Mouse (Mus musculus) hindbrain, embryonic 16.5 days (tissue): Measurements from ENCODE around the gene 4930469K13Rik. TPM values are rescaled to one million over a fixed set of nuclear protein-coding genes. Genes with fewer than 3 reads are reported as not detected.

Source experiments
- ATAC-seq: fragments of 200-750 bp; cut with Nextera tagmentation; 2 replicates; pipeline ENCODE4 v1.8.0; 2017; ENCODE audit warnings: moderate TSS enrichment, moderate library complexity
- H3K27ac ChIP-seq: fragments of 300-500 bp; sonication (generic); 2 replicates; pipeline ENCODE4 v1.5.1; 2014; ENCODE audit warnings: low read depth, mild to moderate bottlenecking, control low read depth, low read length, moderate library complexity
- H3K27me3 ChIP-seq: fragments of 300-500 bp; sonication (generic); replicated peaks from 2 replicates; pipeline ENCODE4 v1.6.1; 2014; ENCODE audit warnings: low read length; ENCODE audit not compliant: control insufficient read depth, insufficient read depth
- H3K36me3 ChIP-seq: fragments of 300-500 bp; sonication (generic); 2 replicates; pipeline ENCODE4 v1.6.1; 2014; ENCODE audit warnings: mild to moderate bottlenecking, low read length, moderate library complexity, mixed read lengths; ENCODE audit not compliant: control insufficient read depth, insufficient read depth
- H3K4me1 ChIP-seq: fragments of 300-500 bp; sonication (generic); 2 replicates; pipeline ENCODE4 v1.6.1; 2014; ENCODE audit warnings: low read depth, low read length; ENCODE audit not compliant: control insufficient read depth, insufficient read depth
- H3K4me2 ChIP-seq: fragments of 300-500 bp; sonication (generic); 2 replicates; pipeline ENCODE4 v1.6.1; 2014; ENCODE audit warnings: mild to moderate bottlenecking, low read length, control low read depth, moderate library complexity
- H3K4me3 ChIP-seq: fragments of 300-500 bp; sonication (generic); 2 replicates; pipeline ENCODE4 v1.5.1; 2014; ENCODE audit warnings: mild to moderate bottlenecking, low read length, control low read depth, moderate library complexity
- H3K9ac ChIP-seq: fragments of 300-500 bp; sonication (generic); 2 replicates; pipeline ENCODE4 v1.6.1; 2014; ENCODE audit warnings: low read depth, mild to moderate bottlenecking, control low read depth, low read length, moderate library complexity
- H3K9me3 ChIP-seq: fragments of 300-500 bp; sonication (generic); 2 replicates; pipeline ENCODE4 v1.6.1; 2014; ENCODE audit warnings: mild to moderate bottlenecking, low read length, moderate library complexity; ENCODE audit not compliant: control insufficient read depth
- WGBS: fragments of 180-500 bp; shearing (Covaris S2); extraction: QIAGEN DNeasy Blood & Tissue Kit; methylation state at CpG from one replicate; pipeline ENCODE4 v1.1.7; 2014; 5-methylcytosine and 5-hydroxymethylcytosine counted together
- polyA plus RNA-seq: library from polyadenylated mRNA; unstranded; fragments of >200 nt; fragmentation: Nextera tagmentation; extraction: Ambion mirVana; gene quantifications from 2 replicates; pipeline ENCODE4 v1.2.1, GENCODE M21; 2015

4930469K13Rik gene
- polyA plus RNA-seq, 1 experiment from 2014 or later = 7.9 TPM

DNA sequence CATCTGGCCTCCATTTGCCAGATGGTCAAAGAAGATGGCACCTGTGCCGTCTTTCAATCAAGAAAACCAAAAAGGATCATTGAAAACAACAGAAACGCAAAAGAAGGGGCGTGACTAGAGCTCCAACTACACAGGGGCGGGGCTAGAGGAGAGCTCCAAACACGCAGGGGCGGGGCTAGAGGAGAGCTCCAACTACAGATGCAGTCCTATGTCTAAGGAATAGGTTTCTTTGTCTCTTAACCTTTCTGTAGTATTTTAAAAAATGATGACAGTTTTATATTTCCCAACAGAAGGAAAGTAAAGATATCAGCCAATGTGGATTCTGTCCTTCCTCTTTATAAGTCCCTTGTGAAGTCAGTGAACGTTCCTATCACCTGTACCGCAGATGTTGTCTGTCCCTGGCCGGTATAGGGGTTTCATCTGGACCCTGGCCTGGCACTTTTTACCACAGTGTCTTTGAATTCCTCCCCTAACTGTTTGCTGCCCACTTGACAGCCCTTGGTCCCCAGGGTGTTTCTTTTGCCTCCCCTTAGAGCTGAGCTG, 153.5 kb downstream of the 4930469K13Rik start:
- Histone ChIP-seq H3K9me3 (no peaks in the 10 kb centered on the region), H3K27ac (no peak overlapping the region), H3K36me3 (no peaks in the 10 kb centered on the region), H3K4me3 (no peak overlapping the region), H3K4me2 (no peak overlapping the region), H3K27me3 (no peaks in the 10 kb centered on the region), H3K9ac (no peak overlapping the region), H3K4me1 (no peaks in the 10 kb centered on the region)
- 89% methylated on average over 9 of the region's 9 CpGs for WGBS
- ATAC-seq = no peak

DNA sequence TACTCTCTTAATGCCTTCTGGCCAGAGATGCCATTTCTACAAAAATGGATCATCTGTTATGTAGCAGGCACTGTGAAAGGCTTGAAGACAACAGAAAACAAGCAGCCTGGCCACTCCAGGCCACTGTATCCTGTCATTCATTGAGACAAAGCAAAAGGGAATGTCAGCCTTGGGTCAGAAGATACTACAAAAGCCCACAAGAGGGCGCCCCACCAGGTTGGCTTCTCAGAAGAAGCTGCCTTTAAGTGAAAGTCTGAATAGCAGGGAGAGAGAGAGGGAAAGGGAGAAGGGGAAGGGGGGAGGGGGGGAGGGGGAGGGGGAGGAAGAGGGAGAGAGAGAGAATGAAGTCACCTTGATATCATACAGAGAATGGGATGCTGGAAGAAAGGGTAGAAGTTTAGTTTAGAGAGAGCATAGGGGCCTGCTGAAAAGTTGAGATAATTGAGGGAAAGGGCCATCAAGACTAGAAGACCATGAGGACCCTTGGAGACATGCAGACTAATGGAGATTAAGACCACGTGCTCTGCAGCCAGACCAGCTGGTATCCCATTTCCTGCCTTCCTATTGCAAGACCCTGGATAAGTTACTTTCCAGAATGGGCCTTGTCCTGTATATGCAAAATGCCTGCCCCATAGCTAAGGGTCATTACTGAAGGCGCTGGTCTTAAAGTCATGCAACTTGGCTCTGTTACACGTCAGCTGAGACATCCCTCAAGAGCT, 154.1 kb downstream of the 4930469K13Rik start:
- no peaks in the 10 kb centered on the region for H3K9me3 ChIP-seq
- no peak overlapping the region for H3K27ac ChIP-seq
- H3K4me2 ChIP-seq = no peak overlapping the region
- no peak overlapping the region for H3K9ac ChIP-seq
- H3K36me3 ChIP-seq = no peaks in the 10 kb centered on the region
- no peaks in the 10 kb centered on the region for H3K27me3 ChIP-seq
- no peak overlapping the region for H3K4me3 ChIP-seq
- WGBS = 66% methylated on average over 4 of the region's 4 CpGs
- no peaks in the 10 kb centered on the region for H3K4me1 ChIP-seq
- ATAC-seq = no peak

DNA sequence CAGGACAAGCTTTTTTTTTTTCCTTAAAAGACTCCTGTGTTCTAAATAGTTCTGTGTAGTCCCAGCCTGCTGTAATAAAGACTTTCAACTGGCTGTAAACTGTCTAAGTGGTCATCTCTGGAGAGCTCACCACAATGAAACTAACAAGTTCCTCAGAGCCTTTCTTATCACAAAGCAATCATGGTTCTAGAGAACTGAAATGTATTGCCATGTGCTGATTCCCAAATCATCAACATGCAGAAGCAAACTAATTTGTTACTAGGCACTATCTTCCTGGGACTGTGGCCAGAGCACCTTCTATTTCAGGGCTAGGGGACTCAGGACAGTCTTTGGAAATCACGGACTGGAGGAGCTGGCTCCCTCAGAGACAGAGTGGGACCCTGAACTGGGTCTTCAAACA, 154.8 kb downstream of the 4930469K13Rik start:
- H3K4me1 ChIP-seq = peaks cover 3% of the 10 kb centered on the region
- H3K27me3 ChIP-seq = no peaks in the 10 kb centered on the region
- no peak overlapping the region for H3K4me2 ChIP-seq
- H3K4me3 ChIP-seq = no peak overlapping the region
- H3K27ac ChIP-seq = no peak overlapping the region
- no peaks in the 10 kb centered on the region for H3K9me3 ChIP-seq
- H3K36me3 ChIP-seq = no peaks in the 10 kb centered on the region
- no peak overlapping the region for H3K9ac ChIP-seq
- no peak for ATAC-seq
- WGBS = 59% methylated on average over 1 of the region's 1 CpGs

DNA sequence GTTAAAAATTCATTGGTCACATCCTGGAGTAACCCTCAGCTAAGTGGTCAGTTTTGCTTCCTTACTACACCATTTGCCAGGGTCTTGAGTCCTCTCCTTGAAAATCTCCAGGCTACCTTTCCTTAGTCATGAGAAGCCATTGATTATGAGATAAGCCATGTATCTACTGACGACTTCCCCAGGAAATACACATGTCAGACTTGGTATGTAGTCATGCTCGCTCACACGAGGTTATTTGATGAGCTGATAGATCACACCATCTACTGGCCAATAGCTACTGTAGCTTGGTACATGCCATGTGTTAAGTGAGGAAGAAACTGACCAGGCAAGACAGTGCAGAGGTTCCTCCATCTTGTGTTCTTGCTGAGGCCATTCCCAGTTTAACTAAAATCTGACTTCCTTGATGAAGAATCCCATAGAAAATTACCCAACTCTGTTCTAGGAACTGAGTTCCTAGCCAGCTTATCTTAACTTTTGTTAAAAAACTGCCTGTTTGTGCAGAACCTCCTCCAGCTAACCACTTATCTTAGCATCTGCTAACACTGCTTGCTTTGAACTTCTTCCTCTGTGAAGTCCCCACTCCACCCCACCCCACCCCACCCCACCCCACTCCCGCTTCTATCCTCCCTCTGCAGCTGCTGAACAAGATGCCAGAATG, 158.8 kb downstream of the 4930469K13Rik start:
- Histone ChIP-seq H3K4me1 (peaks cover 5% of the 10 kb centered on the region), H3K9me3 (no peaks in the 10 kb centered on the region), H3K4me3 (no peak overlapping the region), H3K27me3 (no peaks in the 10 kb centered on the region), H3K36me3 (no peaks in the 10 kb centered on the region), H3K4me2 (no peak overlapping the region), H3K27ac (no peak overlapping the region), H3K9ac (no peak overlapping the region)
- ATAC-seq = no peak
- 86% methylated on average over 4 of the region's 4 CpGs for WGBS

DNA sequence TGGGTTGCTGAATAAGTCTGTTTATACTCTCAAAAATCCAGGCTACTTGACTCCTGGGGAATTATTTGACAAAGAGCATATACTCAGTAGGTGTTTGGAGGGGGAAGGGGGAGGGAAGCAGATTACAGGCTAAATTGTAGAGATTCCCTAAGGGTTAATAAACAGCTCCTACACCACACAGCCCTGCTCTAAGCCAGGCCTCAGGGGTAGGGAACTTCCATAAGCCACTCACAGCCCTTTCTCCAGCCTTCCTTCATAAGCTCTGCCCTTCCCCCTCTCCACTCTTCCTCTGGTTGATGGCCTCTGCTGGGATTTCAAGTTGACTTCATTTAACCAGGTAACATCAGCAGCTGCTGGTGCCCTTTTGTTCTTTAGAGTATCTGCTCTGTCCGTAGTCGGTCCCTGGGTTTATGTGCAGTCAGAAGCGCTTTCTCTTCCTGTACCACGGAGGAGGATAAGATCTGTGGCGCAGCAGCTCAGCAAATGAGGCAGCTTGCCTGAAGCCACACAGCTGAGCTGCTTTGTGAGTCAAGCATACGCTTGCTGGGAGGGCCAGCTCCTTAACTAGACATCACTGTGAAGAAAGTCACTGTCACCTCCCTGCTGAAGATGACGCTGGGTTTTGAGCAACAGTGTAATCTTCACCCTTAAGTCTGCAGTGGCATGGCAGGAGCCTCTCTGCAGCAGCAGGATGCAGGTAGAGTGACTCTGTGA, 159.6 kb downstream of the 4930469K13Rik start:
- WGBS = 51% methylated on average over 7 of the region's 7 CpGs
- no peak for ATAC-seq
- H3K36me3 ChIP-seq = no peaks in the 10 kb centered on the region
- H3K27me3 ChIP-seq = no peaks in the 10 kb centered on the region
- no peak overlapping the region for H3K27ac ChIP-seq
- no peak overlapping the region for H3K9ac ChIP-seq
- no peak overlapping the region for H3K4me2 ChIP-seq
- no peaks in the 10 kb centered on the region for H3K9me3 ChIP-seq
- H3K4me1 ChIP-seq = peaks cover 5% of the 10 kb centered on the region
- H3K4me3 ChIP-seq = no peak overlapping the region

DNA sequence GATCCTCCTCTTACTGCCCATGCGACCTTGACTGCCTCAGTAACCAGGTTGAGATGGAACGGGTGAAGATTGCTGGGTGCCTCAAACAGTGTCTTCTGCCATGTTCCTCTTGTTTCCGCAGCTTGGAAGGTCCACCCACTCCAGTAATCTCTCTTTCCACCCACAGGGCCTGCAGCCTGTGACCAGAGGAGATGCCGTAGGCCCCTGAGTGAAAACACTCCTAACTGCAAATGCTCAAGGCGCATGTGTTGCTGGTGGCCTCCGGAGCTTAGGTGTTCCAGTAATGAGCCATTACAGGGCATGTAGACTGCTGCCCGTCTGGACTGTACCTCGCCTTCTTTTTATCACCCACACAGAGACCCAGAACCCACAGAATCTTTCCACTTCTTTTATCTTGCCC, 160.7 kb downstream of the 4930469K13Rik start:
- ATAC-seq = no peak
- Histone ChIP-seq H3K27ac (no peak overlapping the region), H3K4me1 (peaks cover 5% of the 10 kb centered on the region), H3K9ac (no peak overlapping the region), H3K36me3 (no peaks in the 10 kb centered on the region), H3K4me2 (no peak overlapping the region), H3K4me3 (no peak overlapping the region), H3K9me3 (no peaks in the 10 kb centered on the region), H3K27me3 (no peaks in the 10 kb centered on the region)
- WGBS = 92% methylated on average over 8 of the region's 8 CpGs

DNA sequence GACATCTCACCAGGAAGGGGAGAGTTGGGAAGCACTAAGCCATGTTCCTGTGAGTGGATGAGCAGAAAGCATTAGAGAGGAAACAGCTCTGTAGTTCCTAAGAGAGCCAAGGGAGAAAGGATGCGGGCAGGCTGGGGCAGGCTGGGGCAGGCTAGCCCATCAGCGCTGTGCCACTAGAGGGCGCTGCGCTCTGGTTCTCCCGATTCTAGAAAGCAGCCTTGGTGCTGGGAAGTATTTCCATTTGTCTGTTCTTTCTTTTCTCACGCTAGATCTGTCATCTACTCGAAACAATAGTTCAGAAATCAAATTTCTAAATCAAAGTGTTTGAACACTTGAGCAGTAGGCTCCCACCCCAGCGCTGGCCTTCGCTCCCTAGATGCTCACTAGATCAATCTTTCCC, 164.1 kb downstream of the 4930469K13Rik start:
- H3K9ac ChIP-seq = no peak overlapping the region
- no peak for ATAC-seq
- H3K4me1 ChIP-seq = peaks cover 5% of the 10 kb centered on the region
- H3K36me3 ChIP-seq = no peaks in the 10 kb centered on the region
- H3K4me2 ChIP-seq = no peak overlapping the region
- no peaks in the 10 kb centered on the region for H3K27me3 ChIP-seq
- H3K4me3 ChIP-seq = no peak overlapping the region
- H3K27ac ChIP-seq = no peak overlapping the region
- no peaks in the 10 kb centered on the region for H3K9me3 ChIP-seq
- 64% methylated on average over 9 of the region's 9 CpGs for WGBS

DNA sequence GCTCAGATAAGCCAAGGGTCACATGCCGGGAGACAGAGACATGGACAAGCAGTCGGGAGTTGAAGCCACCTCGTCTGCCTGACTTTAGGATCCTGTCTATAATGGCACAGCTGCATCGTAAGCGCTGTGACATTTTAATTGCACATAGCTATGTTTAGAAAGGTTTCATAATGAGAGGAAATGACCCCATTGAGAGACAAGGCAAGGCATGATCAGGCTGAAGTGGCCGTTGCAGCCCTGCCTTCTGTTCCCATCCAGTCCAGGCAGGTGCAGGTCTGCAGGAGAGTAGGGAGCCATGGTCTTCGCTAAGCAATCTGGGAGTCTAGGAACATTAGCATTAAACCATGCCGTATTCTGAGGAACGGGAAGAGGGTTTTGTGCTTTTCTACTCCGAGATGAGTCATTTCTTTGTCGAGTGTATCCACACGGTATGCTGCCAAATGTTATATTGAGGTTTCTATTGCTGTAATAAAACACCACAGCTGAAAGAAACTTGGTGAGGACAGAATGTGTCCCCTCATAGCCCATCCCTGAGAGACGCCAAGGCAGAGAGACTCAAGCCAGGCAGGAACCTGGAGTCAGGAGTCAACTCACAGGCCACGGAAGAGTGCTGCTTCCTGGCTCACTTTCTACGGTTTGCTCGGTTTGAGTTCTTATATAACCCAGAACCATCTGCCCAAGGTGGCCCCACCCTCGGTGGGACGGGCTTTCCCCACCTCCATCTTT, 165.8 kb downstream of the 4930469K13Rik start:
- no peak overlapping the region for H3K4me3 ChIP-seq
- no peaks in the 10 kb centered on the region for H3K4me1 ChIP-seq
- no peak overlapping the region for H3K27ac ChIP-seq
- no peaks in the 10 kb centered on the region for H3K9me3 ChIP-seq
- no peak overlapping the region for H3K9ac ChIP-seq
- H3K36me3 ChIP-seq = no peaks in the 10 kb centered on the region
- WGBS = 63% methylated on average over 18 of the region's 18 CpGs
- H3K4me2 ChIP-seq = no peak overlapping the region
- no peak for ATAC-seq
- H3K27me3 ChIP-seq = no peaks in the 10 kb centered on the region
